Mouse (Mus musculus) left cerebral cortex, adult 2 months (tissue): Measurements from ENCODE around the gene Nebl. TPM values are rescaled to one million over a fixed set of nuclear protein-coding genes. Genes with fewer than 3 reads are reported as not detected.
"Not testable (repeated sequence)": the region's sequence is repeated elsewhere in the genome, so short reads cannot be mapped to it uniquely, and the experiment has no call there.

Source experiments
- DNase-seq, 2 experiments: peaks; one replicate each; pipeline ENCODE4 v3.0.0; 2021 to 2022; ENCODE audit warnings: low spot score in 2 of 2, mixed read lengths in 1 of 2; ENCODE audit errors: extremely low spot score in 1 of 2
- H3K27ac ChIP-seq: fragments of 200-600 bp; 2 replicates; pipeline ENCODE4 v1.8.1; 2022
- H3K4me3 ChIP-seq: fragments of 200-600 bp; 2 replicates; pipeline ENCODE4 v1.8.1; 2022
- CTCF ChIP-seq: fragments of 200-600 bp; IDR thresholded peaks from 2 replicates; pipeline ENCODE4 v1.8.1; 2022; ENCODE audit warnings: antibody characterized with exemption, mild to moderate bottlenecking, moderate library complexity
- intact Hi-C: fragments of 180-260 bp; cut with DNase I; formaldehyde crosslinking; loops from one replicate; pipeline ENCODE4 v1.15.1; 2025
- microRNA-seq, 2 experiments: library from miRNA; unstranded; fragments of <30 nt; microRNA quantifications; one replicate each; pipeline ENCODE4 v1.2.0; 2021
- total RNA-seq, 2 experiments: library from RNA; stranded (reverse); gene quantifications; 2 replicates each; pipeline ENCODE4 v1.2.3; 2021

Gene Nebl
- total RNA-seq, 2 experiments from 2014 or later: 80.3 to 80.9 TPM

- TF ChIP-seq CTCF: no peak
- intact Hi-C loops: no loop called here
- no peak overlapping the region for H3K27ac ChIP-seq
- H3K4me3 ChIP-seq: no peak overlapping the region
- no peak for DNase-seq
These were observed 365.6 kb downstream of the Nebl start for GRCm38 (mm10) chr2:17365671-17366070.

GRCm38 (mm10) chr2:17364971-17365548 is 366.2 kb downstream of the Nebl start:
- no peak overlapping the region for H3K27ac ChIP-seq
- no peak for DNase-seq
- no peak overlapping the region for H3K4me3 ChIP-seq
- TF ChIP-seq CTCF: no peak
- intact Hi-C loops: no loop called here

- intact Hi-C loops: no loop called here
- no peak for DNase-seq
- H3K27ac ChIP-seq: no peak overlapping the region
- H3K4me3 ChIP-seq: no peak overlapping the region
- TF ChIP-seq CTCF: no peak
These were observed 367.7 kb downstream of the Nebl start for GRCm38 (mm10) chr2:17363337-17364216.

- no peak overlapping the region for H3K4me3 ChIP-seq
- intact Hi-C loops: no loop called here
- no peak for TF ChIP-seq CTCF
- DNase-seq: no peak
- H3K27ac ChIP-seq: no peak overlapping the region
These were observed 369.1 kb downstream of the Nebl start for GRCm38 (mm10) chr2:17362181-17362580.

- Histone ChIP-seq H3K27ac (no peak overlapping the region), H3K4me3 (no peak overlapping the region)
- intact Hi-C loops: no loop called here
- no peak for TF ChIP-seq CTCF
- no peak for DNase-seq
These were observed 386.6 kb downstream of the Nebl start for GRCm38 (mm10) chr2:17344643-17345042.

- no peak for TF ChIP-seq CTCF
- intact Hi-C loops: no loop called here
- Histone ChIP-seq H3K27ac (no peak overlapping the region), H3K4me3 (no peak overlapping the region)
- peak; percentile 19 to 29 for DNase-seq
These were observed 395.8 kb downstream of the Nebl start for GRCm38 (mm10) chr2:17335451-17335850.

GRCm38 (mm10) chr2:17326590-17326989 is 404.7 kb downstream of the Nebl start:
- peak; percentile 56 for TF ChIP-seq CTCF
- DNase-seq: no peak
- Histone ChIP-seq H3K4me3 (no peak overlapping the region), H3K27ac (no peak overlapping the region)
- intact Hi-C loops: loop anchor here (5.0 kb wide), 1 partner anchor 969 kb away; the partner anchor contains the start of gene Plxdc2

- no peak for DNase-seq
- TF ChIP-seq CTCF: no peak
- intact Hi-C loops: no loop called here
- no peak overlapping the region for H3K27ac ChIP-seq
- H3K4me3 ChIP-seq: no peak overlapping the region
These were observed 414.4 kb downstream of the Nebl start for GRCm38 (mm10) chr2:17316850-17317249.

- no peak for DNase-seq
- intact Hi-C loops: no loop called here
- no peak for TF ChIP-seq CTCF
- H3K4me3 ChIP-seq: no peak overlapping the region
- H3K27ac ChIP-seq: no peak overlapping the region
These were observed 429.9 kb downstream of the Nebl start for GRCm38 (mm10) chr2:17301379-17301778.

GRCm38 (mm10) chr2:17297496-17297895 is 433.8 kb downstream of the Nebl start:
- DNase-seq: no peak
- intact Hi-C loops: no loop called here
- no peak overlapping the region for H3K4me3 ChIP-seq
- H3K27ac ChIP-seq: no peak overlapping the region
- no peak for TF ChIP-seq CTCF

GRCm38 (mm10) chr2:17295257-17295656 is 436.0 kb downstream of the Nebl start:
- intact Hi-C loops, H3K4me3 ChIP-seq, H3K27ac ChIP-seq, DNase-seq: not testable (repeated sequence)

Small RNA genes within 50 kb of the gene (microRNA-seq; reads per million reads assigned to microRNA genes)
- gene Mir6419: 0 reads per million in 2 experiments
